Mouse (Mus musculus) cerebellum, adult (tissue): ENCODE measurements at regions not wholly inside any gene's neighbourhood (a gene's known extent, or its start where the extent isn't known, plus 50 kb on each side); places are given as distances from the start of the nearest gene placed in this dataset.

ENCODE experiments used
- ATAC-seq: cut with Nextera tagmentation; 2 replicates; pipeline ENCODE4 v1.9.2; 2017; ENCODE audit warnings: mild to moderate bottlenecking, moderate library complexity, mixed read lengths; ENCODE audit not compliant: insufficient number of reproducible peaks, low FRiP score, low TSS enrichment

DNA sequence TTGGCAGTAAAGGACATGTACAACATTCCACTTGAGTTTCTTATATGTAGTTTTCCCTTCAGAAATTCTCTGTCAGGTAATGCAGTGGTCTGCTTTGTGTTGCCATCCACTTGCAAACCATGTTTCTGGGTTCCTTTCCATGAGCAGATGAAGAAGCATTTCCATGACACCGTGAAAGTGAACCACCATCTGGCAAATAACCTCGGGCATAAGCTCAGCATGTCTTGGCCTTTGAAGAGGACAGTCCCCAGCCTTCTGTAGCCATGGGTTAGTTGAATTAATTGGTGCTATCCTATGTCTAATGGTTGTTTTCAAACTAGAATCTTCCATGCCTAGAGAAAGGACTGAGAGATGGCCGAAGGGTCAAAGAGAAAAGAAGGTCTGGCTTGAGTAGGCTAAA, 414.3 kb upstream of the Id4 start:
- ATAC-seq: no peak

DNA sequence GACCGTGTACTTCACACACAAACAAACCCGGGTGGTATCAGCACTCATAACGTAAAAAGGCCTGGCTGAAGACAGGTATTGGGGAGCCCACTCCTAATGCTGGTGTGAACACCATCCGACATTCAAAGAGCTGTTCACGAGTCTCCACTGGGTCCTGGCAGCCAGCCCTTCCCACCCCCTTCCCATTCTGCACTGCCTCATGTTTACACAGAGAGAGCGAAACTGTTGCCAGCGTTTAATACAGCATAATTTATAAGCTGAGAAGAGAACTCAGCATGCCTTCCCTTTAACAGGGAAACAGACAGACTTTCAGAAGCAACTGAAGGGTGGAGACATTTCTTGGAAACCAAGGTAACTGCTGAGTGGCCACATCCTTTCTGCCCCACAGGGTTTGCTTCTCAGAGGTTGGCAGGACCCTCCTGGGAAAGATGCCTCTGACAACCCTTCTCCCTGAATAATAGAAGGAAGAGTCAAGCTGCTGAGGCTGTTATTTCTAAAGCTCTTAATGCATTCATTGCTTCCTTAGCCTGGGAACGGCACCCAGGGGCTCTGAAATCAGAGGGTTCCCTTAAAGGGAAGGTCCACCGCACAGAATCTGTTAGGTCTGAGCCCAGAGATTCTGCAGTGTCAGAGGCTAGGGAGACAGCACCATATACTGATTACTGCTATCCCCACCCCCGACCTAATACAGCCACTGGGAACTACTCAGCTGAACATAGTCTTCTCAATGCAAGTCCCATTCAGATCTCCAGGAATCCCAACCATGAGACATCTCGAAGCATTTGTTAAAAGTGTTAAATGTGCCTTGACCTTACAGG, 412.4 kb upstream of the Id4 start:
- no peak for ATAC-seq

DNA sequence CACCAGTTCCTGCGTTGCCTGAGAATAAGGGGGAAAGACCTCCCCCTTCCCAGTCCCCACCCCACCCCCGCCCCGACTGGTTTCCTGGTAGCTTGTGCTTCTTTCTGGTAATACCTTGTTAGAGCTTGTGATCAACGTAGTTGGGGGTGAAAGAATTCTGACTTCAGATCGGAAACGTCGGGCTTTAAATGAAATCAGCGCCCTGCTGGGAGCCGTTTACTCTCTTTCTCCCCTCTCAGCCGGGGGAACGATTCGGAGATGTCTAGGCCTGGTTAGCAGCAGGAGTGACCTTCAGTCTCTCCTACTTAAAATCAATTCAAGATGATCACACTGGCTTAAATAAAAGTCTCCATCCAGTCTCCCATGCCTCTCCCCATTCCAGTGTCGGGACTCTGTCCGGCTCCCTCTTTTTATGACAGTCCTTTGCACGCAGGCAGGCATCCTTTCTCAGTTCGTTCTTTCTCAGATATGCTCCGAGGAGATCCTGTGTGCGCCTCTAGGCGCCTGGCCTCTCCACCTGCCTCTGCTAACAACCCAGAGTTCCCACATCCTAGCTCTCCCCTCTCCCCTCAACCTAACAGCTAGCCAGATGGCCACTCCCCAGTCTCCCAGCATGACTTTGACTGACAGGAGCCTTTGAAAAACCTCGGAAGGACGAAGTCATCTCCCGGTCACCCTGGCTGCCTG, 405.5 kb upstream of the Id4 start:
- ATAC-seq: no peak

DNA sequence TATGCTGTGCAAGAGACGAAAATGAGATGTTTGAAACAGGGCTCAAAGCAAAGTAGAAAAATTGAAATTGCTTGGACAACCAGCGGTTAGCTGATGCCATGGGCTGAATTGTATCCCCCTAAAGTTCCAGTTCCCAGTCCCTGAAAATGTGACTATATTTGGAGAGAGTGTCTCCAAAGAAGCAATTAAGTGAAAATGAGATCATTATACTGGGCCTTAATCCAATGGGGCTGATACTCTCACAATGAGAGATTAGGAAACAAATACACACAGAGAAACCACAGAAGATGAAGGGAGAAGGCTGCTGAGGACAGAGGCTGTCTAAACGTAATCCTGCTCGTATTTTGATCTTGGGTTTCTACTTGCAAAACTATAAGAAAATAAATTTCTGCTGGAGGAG, 402.1 kb upstream of the Id4 start:
- no peak for ATAC-seq

DNA sequence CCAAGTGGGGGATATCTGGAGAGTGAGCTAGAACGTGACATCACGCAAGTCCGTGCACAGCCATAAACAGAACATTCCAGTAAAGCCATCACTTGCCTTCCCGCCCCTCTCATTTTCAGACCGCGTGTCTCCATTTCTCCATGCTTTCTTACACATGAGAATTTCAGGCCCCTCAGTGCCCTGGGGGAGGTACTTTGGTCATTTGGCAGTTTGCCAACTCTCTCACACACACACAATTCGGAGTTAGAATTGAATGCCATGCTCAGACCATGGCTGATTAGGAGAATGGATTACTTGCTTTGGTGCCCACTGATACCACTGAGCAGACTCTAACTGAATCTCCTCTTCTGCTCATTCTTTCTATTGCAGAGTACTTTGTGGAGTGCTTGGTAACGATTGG, 400.7 kb upstream of the Id4 start:
- ATAC-seq: no peak

DNA sequence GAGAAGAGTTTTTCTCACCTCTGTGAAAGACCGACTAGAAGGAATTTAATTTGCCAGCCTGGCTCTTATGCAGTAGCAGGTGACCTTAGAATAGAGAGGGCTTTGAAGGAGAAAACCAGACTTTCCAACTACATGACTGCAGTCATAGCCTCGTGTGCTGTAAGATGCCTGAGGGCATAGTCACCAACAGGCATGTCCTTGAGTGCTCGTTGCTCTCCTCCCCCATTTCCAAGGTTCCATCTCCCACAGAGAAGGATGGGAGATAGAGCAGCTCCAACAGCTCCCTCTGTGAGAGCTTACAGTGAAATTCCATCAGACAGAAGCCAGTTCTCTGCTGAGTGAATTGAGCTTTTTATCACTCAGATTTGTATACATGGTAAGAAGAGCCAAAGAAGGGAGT, 398.1 kb upstream of the Id4 start:
- no peak for ATAC-seq

DNA sequence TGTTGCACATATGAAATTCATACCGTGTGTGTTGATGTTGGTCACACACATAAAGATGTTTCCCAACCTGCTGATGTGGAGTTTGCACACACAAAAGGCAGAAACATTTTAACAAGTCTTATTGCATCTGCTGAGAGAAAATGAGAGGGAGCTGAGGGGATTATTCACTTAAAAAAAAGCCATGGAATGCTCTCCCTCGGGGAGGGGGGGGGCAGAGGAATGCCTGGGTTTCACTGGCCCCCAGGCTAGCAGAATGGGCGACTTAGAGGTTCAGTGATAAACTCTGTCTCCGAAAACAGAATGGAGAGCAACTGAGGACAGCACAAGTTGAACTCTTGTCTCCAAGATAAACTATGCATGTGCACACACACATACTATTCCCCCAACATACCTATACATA, 392.4 kb upstream of the Id4 start:
- no peak for ATAC-seq

DNA sequence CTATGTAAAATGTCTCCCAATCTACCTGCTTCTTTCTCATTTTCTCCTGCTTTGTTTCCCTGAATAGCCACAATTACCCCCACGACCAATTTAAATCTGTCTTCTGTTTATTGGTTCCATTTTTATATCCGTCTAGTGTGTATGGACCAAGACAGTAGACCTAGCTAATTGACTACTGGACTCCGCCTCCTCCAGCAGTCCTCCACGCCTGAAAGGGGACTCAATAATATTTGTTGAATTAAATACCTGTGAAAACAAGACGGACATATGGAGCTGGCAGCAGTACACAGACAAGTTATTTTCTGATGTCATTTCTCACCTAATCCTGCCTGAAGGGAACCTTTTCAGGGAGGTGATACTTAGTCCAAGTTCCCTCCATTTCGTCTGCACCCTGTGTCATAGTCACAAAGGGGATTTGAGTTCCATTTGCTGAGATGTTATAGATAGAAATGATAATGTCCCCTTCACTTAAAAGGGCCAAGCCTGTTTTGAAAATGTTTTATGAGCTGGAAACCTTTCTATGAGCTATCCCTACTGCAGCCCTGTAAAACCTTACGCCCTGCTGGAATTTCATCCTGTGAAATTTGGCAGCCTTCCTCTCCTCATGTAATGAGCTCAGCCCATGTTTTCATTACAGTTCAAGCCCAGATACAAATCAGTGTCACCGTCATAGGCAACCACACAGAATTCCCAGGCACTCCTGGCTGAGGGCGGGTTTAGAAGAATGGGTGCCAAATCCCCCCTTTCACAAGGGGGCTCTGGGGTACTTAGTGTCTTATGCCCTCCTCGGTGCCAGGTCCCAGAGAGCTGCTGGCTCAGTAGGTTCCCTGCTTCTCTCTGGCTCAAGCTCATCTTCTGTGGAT, 391.1 kb upstream of the Id4 start:
- ATAC-seq: 0 out of 2 replicates have a peak, but pooled peaks have one; percentile 20

DNA sequence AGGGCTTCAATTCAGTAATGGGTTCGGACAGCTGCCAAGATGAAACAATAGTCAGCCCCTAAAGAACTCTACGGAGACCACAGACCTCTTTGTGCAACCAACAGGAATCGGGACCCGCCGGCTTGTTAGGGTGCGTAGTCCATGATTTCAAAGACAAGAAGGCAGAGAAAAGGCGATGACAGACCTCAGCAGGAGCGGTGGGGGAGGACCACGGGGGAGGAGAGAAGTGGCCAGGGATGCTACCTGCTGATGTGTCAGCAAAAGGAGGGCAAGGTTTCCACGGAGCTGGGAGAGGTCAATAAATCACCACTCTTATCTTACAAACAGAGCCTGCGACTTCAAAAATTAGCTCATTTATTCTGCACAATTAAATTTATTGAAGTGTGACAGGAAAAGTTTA, 388.4 kb upstream of the Id4 start:
- no peak for ATAC-seq

DNA sequence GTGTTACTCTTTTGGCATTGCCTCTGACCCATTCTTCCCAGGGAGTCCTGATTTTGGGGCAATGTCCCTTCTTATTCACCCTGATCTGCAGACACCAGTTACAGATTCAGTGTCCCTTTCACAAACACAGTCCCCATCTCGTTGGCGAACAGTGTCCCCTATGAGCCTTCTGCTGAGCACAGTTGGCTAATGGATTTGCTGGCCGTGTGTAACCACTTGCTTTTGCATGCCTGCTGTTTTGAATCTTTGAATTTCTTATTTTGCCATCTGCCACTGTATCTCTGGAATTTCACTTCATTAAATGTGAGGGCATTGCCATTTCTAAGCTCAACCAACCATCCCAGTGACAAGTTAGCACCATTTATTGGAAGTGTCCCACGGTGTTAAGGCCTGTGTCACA, 368.5 kb upstream of the Id4 start:
- ATAC-seq: no peak

DNA sequence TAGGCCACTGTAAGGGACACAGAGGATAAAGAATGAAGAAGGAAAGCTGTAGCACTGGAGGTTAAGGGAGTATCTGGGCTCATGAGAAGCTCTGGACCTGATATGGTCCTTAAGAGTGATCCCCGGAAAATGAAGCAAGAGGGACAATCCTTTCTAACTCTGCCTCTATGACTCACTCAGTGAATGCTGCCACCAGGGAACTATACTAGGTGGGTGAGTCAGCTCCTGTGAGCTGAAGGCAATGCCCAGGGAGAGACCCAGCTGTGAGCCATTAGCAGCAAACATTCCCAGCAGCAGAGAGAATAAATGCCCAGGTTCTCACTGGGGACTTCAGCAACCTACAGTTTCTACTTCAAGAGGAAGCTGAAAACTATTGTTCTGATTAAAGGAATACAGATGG, 366.7 kb upstream of the Id4 start:
- ATAC-seq: no peak

DNA sequence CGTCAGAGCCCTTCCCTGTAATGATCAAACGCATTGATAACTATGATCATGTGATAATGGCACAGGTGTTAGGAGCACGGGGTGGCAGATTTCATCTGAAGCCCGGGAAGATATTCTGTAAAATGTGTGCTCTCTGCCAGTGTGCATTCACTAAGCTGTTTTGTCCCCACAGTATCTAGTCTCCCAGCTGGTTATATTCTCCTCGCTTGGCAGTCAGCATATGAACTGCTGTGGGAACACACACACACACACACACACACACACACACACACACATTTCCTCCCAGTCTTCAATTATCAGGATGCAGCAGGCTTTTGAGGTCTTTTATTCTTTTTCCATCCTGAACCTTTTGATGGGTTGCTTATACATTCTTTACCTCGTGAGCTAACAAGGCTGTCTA, 365.8 kb upstream of the Id4 start:
- ATAC-seq: no peak

DNA sequence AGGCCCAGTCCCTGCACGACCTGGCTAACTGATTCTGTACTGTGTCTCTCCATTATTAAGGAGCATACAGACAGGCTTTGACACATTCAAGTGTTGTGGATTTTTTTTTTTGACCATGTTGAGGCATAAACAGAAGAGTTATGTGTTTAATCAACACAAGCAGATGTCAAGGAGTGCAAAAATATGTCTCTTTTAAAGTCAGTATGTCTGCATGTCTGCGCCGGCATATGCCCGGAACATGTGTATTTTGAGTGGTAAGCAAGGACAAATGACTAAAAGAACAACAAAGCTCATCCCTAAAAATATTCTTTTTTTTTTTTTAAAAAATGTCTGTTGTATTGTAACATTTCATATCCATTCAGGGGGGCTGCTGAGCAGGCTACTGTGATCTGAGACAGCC, 364.4 kb upstream of the Id4 start:
- ATAC-seq: no peak

DNA sequence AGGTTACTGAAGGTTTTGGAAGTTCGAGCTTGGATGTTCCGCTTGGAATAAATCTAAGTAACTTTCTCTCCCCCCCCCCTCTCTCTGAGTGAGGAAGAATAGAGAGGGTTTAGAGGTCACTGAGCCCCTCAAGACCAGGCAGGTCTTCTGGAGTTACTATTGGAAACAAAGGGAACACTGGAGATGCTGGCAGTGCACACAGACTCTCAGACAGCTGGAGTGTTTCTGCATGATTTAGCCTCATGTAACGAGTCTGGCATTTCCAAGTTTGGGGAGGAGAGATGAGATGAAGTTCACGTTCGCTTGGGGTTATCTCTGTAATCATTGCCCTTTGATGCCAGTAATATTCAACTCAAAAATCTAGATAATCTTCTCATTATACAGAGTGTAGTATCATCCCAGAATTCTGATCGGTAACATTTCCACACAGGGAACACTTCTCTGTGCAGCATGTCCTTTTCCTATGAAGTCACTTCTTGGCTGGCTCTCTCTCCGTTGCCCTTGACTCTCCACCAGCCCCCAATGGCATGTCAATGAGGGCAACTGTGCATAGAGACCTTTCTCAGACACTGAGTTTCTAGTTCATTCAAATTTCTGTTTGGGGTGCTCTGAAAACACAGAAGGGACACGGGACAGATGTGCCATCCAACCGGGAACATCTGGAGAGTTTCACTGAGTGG, 351.0 kb upstream of the Id4 start:
- no peak for ATAC-seq

DNA sequence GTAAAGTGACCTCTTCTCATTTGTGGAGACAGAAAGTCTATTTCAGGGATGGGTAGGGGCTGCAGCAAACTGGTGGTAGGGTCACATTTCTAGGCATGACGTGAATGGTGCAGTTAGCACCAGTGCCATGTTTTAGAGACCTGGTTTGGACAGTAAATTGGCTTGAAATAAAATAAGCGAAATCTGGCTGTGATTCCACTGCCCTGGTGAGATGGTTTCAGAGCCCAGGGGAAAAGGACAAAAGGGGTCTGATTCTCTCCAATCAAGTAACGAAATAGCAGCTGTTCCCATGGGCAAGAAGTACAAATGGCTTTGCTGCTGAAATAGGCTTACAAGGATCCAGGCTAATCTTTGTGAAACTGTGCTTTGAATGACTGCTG, 350.5 kb upstream of the Id4 start:
- no peak for ATAC-seq

DNA sequence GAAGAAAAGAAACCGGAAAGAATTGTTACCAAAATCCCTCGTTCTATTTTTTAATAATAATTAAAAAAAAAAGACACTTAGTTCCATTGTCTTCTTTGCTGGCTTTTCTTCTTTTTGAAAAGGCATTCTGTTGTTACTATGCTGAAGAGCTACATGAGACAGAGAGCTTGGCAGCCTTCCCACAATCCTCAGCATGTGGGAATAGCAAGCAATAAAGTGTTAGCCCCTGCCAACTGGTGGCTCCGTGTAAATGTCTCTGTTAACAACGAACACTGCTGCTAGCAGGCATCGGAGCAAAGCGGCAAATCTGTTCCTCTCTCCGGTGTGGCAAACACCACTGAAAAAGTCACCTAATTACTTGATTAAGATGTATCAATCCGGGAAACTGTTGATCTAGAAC, 344.6 kb upstream of the Id4 start:
- no peak for ATAC-seq

DNA sequence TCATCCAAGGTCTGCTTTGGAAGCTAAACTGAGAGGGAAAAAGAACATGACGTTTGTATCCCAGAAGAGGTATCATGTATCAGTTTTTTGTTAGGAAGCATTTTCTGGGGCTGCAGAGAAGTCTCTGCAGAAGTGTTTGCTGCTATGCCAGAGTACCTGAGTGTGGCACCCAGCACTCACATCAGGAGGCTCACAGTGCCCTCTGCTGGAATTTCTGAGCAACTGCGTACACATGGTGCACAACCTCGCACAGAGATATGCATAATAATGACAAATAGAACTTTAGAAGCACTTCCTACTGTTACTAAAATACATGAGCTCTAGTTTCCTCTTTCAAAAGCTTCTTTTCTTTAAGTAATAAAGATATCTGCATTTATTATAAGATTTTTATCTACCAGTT, 343.7 kb upstream of the Id4 start:
- ATAC-seq: no peak

DNA sequence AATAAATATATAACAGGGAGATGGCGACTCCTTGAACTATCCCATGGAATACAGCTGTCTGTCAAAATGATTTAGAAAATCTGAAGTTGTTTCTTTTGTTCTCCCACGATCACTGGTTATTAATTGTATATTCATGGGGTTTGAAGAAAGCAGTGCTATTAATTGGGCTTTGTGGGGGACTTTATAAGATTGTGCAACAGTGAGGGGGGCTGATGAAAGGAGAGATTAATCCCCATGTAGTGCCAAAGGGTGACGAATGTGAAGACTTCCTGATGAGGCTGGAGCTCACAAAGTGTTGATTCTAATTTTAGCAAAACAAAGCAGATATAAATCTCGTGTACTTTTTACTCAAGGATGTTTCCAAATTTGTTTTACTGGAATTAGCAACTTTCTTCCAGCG, 340.0 kb upstream of the Id4 start:
- no peak for ATAC-seq

DNA sequence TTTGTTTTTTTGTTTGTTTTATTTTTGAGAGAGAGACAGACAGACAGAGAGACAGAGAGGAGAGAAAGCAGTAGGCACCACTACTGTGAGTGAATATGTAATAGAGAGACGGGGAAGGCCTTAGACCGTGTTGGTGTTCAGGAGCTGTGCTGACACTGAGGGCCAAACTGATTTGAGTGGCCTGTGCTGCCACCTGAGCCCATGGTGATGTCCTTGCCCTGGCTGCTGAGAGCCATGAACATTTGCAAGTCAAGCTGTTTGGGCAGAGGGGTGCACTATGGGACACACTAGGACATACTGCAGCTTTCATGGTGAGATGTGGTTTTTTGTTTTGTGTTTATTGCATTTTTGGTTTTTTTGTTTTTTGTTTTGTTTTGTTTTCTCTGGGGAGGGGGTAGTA, 320.3 kb upstream of the Id4 start:
- no peak for ATAC-seq

DNA sequence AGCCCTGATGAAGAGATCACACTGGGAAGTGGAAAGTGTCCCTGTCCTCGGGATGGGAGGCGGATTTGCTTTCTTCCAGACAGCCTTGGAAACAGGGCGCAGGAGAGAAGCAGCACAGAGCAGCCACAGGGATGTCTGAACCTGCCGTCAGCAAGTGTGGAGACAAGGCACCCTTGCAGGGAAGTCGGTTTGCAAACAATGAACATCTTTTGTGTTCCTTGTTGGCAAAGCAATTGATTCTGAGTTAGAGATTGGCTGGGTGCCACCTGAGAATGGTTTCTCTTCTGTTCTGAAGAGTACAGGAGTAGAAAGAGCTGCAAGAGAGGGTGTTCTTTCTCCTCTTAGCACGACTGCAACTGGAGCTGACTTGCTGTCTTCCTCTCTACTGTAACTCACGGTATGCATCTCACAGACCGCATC, 318.6 kb upstream of the Id4 start:
- ATAC-seq: no peak

DNA sequence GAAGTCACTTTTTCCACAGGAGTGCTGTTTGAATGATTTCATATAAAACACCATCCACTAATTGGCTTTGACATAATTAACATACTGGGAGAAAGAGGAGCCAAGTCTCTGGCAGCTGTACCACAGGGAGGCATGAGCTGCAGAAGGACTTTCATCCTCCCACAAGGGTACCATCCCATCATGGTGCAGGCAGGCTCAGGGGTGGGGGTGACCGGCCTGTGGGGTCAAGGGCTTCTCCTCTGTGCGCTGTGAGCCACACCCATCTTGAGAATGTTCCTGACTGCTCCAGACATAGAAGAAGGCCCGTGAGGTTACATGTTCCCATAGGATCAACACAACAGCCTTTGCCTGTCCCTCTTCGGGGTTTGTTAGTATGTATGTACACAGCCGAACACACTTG, 317.4 kb upstream of the Id4 start:
- ATAC-seq: no peak
